Mouse (Mus musculus) Patski (cell line): ENCODE measurements around the gene Rpl6. TPM values are rescaled to one million over a fixed set of nuclear protein-coding genes. Genes with fewer than 3 reads are reported as not detected.
A peak's percentile ranks its signal among the peaks of the same experiment; 100 is the strongest.

ENCODE experiments used
- ATAC-seq: fragments of 100-300 bp; one replicate; pipeline ENCODE4 v1.8.0; 2021
- CTCF ChIA-PET: fragments of 350-600 bp; sonication (Branson Sonifier 250); formaldehyde crosslinking; loops from one replicate; lab custom pipeline; 2022; ENCODE audit warnings: inconsistent platforms; lab: Charles Lee
- POLR2A ChIA-PET: fragments of 350-600 bp; sonication (Branson Sonifier 250); formaldehyde crosslinking; loops from one replicate; lab custom pipeline; 2022; ENCODE audit warnings: antibody characterized with exemption, inconsistent platforms; lab: Charles Lee
- DNase-seq: peaks from one replicate; pipeline ENCODE4 v3.0.0-alpha.2; 2011; ENCODE audit warnings: low read depth, low spot score
- H3K27me3 ChIP-seq: fragments of 371-371 bp; one replicate; pipeline ENCODE4 v1.5.1; 2021
- CTCF ChIP-seq: fragments of 100-300 bp; IDR thresholded peaks from one replicate; pipeline ENCODE4 v1.5.1; 2021
- in situ Hi-C: fragments of 300-500 bp; cut with MboI; formaldehyde crosslinking; loops from 3 replicates; pipeline ENCODE4 v1.11.1; 2018; ENCODE audit warnings: low pct_unique_long_range_greater_than_20kb, mixed read lengths
- polyA plus RNA-seq: library from polyadenylated mRNA; unstranded; gene quantifications from one replicate; pipeline ENCODE4 v1.2.3, GENCODE M21; 2021

Rpl6 gene
- polyA plus RNA-seq: 1,368 TPM

DNA sequence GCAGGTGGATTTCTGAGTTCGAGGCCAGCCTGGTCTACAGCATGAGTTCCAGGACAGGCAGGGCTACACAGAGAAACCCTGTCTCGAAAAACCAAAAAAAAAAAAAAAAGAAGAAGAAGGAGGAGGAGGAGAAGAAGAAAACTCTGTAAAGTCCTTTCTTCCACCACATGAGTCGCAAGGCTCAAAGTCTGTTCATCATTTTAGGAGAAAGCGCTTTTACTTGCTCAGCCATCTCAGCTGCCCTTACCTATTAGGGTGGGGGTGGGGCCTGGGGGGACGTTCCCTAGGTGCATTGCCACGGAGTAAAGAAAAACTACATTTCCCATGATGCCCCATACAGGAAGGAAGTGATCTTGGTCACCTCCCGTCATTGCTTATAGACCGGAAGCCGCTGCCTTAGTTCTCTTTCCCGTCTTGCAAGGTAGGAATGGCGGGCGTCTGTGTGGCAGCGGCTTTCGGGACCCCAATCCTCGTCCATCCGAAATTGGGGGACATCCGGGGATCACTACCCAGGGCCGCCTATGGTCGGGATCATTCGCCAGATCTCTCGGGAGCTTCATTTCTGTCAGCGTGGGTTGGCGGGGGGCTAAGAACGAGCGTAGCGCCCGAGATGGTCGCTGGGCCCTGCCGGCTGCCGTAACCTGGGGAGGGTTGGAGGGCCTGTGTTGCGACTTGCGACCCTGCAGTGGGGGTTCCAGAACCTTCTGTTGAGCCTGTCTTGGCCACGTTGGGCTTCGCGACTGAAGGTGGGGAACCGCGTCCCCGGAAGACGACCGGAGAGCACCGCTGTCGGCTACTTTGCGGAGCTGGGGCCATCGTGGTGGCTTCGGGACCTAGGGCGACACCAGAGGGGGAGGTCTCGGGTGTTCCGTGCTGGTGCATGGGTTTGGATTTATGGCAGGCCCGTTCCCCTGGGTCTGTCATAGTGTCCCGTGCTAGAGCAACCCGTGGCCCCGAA is at the start of gene Rpl6:
TSS of gene Rpl6 (plus strand) at position 350 of the 958 bp plus-strand sequence.
- ATAC-seq (peak; percentile 85), DNase-seq (no peak)
- CTCF ChIA-PET: interaction anchor here (0.9 kb wide), 1 partner anchor 20 kb away, joined by 3 read pairs; no protein-coding TSS in a partner anchor
- POLR2A ChIA-PET: interaction anchor here (0.6 to 1.1 kb wide), 3 partner anchors 10 to 60 kb away, joined by 3 read pairs; no protein-coding TSS in a partner anchor
- H3K27me3 ChIP-seq: peaks cover 8% of the 10 kb centered on the region
- no peak for TF ChIP-seq CTCF
- in situ Hi-C loops: no loop called here

DNA sequence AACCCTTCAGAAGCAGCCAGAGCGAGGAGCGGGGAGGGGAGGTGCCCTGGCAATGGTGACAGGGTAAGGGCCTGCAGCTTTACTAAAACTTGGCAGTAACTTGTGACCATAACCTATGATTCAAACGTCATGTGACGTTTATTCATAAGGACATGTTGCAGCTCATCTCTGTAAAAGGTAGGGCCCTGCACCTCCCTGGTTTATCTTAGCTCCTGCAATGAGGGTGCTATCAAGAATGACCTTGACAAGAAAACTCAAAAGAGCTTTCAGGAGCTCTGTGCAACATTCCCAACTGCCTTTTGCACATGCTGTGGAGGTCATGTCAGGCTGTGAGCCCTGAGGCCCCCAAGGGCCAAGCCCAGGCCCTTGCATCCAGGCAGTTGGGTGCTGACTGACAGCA is 48.2 kb upstream of the Rpl6 start:
- no peak for DNase-seq
- CTCF ChIA-PET: interaction anchor here (1.0 kb wide), 3 partner anchors 14 to 21 kb away, joined by 3 to 6 read pairs (median 3); no protein-coding TSS in a partner anchor
- TF ChIP-seq CTCF: no peak
- POLR2A ChIA-PET: interaction anchor here (1.6 kb wide), 1 partner anchor 10 kb away, joined by 6 read pairs; no protein-coding TSS in a partner anchor
- H3K27me3 ChIP-seq: no peaks in the 10 kb centered on the region
- in situ Hi-C loops: no loop called here
- no peak for ATAC-seq

GRCm38 (mm10) chr5:121157017-121157416 is 47.3 kb upstream of the Rpl6 start:
- ChIA-PET CTCF (interaction anchor here (1.0 kb wide), 1 partner anchor 20 kb away, joined by 3 read pairs; no protein-coding TSS in a partner anchor), POLR2A (no interaction called here)
- no peak for TF ChIP-seq CTCF
- in situ Hi-C loops: no loop called here
- H3K27me3 ChIP-seq: no peaks in the 10 kb centered on the region
- peak; percentile 70 for ATAC-seq
- peak; percentile 50 for DNase-seq

DNA sequence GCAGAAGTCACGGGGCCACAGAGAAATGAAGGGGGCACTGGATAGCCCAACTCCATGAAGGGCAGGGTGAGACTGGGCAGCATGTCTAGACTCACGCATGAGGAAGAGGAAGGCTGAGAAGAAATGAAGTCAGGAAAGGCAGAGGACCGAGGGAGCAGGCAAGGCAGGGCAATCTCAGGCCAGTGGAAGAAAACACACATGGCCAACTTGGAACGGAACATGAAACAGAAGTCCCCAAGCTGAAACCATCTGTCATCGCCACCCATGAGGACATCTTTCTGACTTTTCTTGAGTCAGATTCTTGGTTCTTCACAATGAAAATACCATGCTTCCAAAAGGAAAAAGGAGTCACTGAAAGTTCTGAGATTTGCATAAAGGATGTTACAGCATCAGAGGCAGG is 46.8 kb upstream of the Rpl6 start:
- in situ Hi-C loops: no loop called here
- ChIA-PET CTCF (interaction anchor here (1.2 to 1.4 kb wide), 2 partner anchors 12 to 15 kb away, joined by 3 to 4 read pairs; no protein-coding TSS in a partner anchor), POLR2A (no interaction called here)
- DNase-seq (no peak), ATAC-seq (no peak)
- no peaks in the 10 kb centered on the region for H3K27me3 ChIP-seq
- no peak for TF ChIP-seq CTCF

DNA sequence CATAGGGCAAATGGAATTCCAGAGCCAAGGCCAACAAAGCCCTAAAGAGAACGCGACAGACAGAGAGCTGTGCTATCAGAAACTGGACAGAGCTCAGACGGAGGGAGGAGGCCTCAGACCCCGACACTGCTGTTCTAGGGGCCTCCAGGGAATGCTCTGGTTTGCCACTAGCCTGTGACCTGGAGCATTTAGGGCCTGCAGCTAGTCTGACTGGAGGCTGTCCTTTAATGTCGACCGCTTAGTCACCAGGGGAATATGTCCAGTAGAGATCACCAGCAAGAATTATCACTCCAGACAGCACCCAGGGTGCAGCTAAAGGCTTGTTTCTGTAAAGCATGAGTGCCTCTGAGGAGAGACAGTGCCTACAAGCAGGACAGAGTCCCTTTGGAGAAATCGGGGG is 45.3 kb upstream of the Rpl6 start:
- no peak for TF ChIP-seq CTCF
- DNase-seq (no peak), ATAC-seq (no peak)
- in situ Hi-C loops: no loop called here
- CTCF ChIA-PET: interaction anchor here (0.9 to 1.9 kb wide), 4 partner anchors 8 to 20 kb away, joined by 3 to 10 read pairs (median 6); no protein-coding TSS in a partner anchor
- POLR2A ChIA-PET: no interaction called here
- no peaks in the 10 kb centered on the region for H3K27me3 ChIP-seq

DNA sequence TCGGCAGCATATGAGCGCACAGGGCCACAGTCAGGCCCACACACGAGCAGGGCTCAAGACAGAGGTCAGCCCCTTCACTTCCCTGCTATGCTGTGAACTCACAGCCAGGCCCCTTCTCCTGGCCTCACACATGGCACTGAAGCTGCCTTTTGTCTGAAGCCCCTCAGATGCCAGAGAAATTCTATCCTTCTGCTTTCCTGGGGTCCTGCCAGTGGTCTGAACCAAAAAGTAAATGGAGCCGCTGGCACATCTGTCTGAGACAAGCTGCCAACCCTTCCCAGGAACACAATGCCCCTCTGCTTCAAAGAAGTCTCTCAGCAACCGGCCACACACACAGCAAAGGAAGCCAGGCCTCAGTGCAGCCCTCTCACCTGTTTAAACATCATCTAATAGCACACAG is 42.0 kb upstream of the Rpl6 start:
- ChIA-PET CTCF (no interaction called here), POLR2A (no interaction called here)
- no peaks in the 10 kb centered on the region for H3K27me3 ChIP-seq
- DNase-seq: no peak
- no peak for TF ChIP-seq CTCF
- in situ Hi-C loops: no loop called here
- ATAC-seq: no peak

GRCm38 (mm10) chr5:121162923-121163322 is 41.4 kb upstream of the Rpl6 start:
- no peak for TF ChIP-seq CTCF
- in situ Hi-C loops: no loop called here
- H3K27me3 ChIP-seq: no peaks in the 10 kb centered on the region
- ATAC-seq: no peak
- CTCF ChIA-PET: no interaction called here
- POLR2A ChIA-PET: no interaction called here
- DNase-seq: no peak

- ATAC-seq (no peak), DNase-seq (no peak)
- no peaks in the 10 kb centered on the region for H3K27me3 ChIP-seq
- ChIA-PET CTCF (interaction anchor here (1.3 to 2.2 kb wide), 3 partner anchors 8 to 17 kb away, joined by 3 to 9 read pairs (median 5); no protein-coding TSS in a partner anchor), POLR2A (no interaction called here)
- no peak for TF ChIP-seq CTCF
- in situ Hi-C loops: no loop called here
Observed at GRCm38 (mm10) chr5:121166884-121167283, 37.4 kb upstream of the Rpl6 start.

DNA sequence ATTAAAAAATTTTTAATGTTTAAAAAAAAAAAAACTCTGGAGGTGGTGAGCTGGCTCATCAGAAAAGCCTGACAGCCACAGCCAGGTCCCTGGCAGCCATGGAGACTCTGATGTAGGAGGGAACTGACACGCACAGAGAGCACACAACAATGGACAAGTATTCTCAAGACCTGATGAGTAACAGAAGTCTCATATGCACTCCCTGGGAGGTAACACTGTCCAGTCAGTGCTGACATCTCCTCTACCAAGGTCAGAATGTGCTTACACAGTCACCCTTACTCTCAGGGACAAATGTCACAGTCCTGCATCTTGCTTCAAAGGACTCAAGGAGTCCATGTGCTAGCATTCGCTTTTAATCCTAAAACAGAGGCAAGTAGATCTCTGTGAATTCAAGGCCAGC is 34.7 kb upstream of the Rpl6 start:
- no peaks in the 10 kb centered on the region for H3K27me3 ChIP-seq
- CTCF ChIA-PET: interaction anchor here (1.2 to 1.5 kb wide), 2 partner anchors 11 to 14 kb away, joined by 3 read pairs; no protein-coding TSS in a partner anchor
- in situ Hi-C loops: no loop called here
- POLR2A ChIA-PET: interaction anchor here (0.6 kb wide), 1 partner anchor 21 kb away, joined by 4 read pairs; no protein-coding TSS in a partner anchor
- ATAC-seq: peak; percentile 78
- TF ChIP-seq CTCF: no peak
- DNase-seq: peak; percentile 77

DNA sequence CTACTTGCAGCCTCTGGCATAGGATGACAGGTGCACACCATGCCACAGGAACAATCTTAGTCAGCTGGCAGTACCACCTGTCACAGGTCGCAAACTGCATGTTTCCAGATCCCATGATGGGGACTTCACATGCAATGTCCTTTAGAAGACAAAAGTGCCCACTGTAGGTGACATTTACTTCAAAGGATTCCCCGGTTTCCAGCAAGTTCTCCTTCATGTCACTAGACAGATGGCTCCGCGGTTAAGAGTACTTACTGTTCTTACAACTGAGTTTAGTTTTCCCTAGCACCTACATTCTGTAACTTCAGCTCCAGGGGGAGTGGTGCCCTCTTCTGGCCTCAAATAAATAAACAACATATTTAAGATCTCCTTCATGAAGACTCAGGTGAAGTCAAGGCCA is 31.4 kb upstream of the Rpl6 start:
- DNase-seq: no peak
- ATAC-seq: no peak
- ChIA-PET POLR2A (no interaction called here), CTCF (interaction anchor here (0.8 to 3.0 kb wide), 4 partner anchors 8 to 17 kb away, joined by 3 to 13 read pairs (median 5); no protein-coding TSS in a partner anchor)
- in situ Hi-C loops: no loop called here
- H3K27me3 ChIP-seq: no peaks in the 10 kb centered on the region
- peak; percentile 64 for TF ChIP-seq CTCF
